Mouse (Mus musculus) gastrocnemius, adult 18-20 months (tissue): ENCODE measurements around the gene Mrpl11. TPM values are rescaled to one million over a fixed set of nuclear protein-coding genes. Genes with fewer than 3 reads are reported as not detected.
"Not testable (repeated sequence)": the region's sequence is repeated elsewhere in the genome, so short reads cannot be mapped to it uniquely, and the experiment has no call there.

Source experiments
- DNase-seq: peaks from one replicate; pipeline ENCODE4 v3.0.0; 2021; ENCODE audit warnings: low spot score
- long read RNA-seq, 2 experiments: library from polyadenylated mRNA; stranded (forward); transcript quantifications; one replicate each; pipeline ENCODE4 v2.0.0; 2021
- total RNA-seq, 2 experiments: library from RNA; stranded (reverse); gene quantifications; 2 replicates each; pipeline ENCODE4 v1.2.3; 2021

Mrpl11 gene
- total RNA-seq: 10 to 100 TPM; 64.6 to 66.7 TPM
- long read RNA-seq, experiment 1, transcript Mrpl11-201 (5 exons, 3,045 nt): major isoform, 53 of 59 reads
- long read RNA-seq, experiment 1, partial matches to known transcripts: 2 of 59 reads
- long read RNA-seq, experiment 1, other reads (novel, unspliced or antisense): 3 of 59 reads
- long read RNA-seq, experiment 2, transcript Mrpl11-201 (5 exons, 3,045 nt): major isoform, 37 of 41 reads
- long read RNA-seq, experiment 2, partial matches to known transcripts: 2 of 41 reads
- long read RNA-seq, experiment 2, other reads (novel, unspliced or antisense): 1 of 41 reads

DNA sequence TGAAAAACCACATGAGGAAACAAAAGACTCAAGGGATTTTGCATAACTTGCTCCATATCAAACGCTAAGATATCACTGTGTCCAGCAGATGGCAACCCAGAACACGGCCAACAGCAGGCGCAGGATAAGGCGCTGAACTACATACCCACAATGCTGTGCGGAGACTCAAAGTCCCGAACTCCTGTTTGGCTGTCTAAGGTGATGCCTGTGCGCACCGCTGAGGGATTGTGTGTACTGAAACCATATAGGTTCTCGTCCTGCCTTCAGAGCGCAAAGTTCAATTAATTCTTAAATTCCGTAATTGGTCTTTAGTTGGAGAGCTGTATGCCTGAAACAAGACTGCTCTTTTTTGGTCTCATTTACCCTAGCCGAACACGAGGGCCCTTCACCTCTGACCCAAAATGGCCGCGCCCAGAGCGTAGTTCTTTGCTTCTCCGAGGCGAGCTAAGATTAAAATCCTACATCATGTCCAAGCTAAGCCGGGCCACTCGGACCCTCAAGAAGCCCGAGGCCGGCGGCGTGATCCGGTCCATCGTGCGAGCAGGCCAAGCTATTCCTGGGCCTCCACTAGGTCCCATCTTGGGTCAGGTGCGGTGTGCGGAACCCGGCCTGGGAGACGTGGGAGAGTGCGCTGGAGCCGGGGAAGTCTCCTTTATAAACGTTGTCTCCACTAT, at the start of gene Mrpl11:
TSS of gene Mrpl11 (plus strand) at position 220 of the 674 bp plus-strand sequence.
- peak; percentile 92 for DNase-seq

DNA sequence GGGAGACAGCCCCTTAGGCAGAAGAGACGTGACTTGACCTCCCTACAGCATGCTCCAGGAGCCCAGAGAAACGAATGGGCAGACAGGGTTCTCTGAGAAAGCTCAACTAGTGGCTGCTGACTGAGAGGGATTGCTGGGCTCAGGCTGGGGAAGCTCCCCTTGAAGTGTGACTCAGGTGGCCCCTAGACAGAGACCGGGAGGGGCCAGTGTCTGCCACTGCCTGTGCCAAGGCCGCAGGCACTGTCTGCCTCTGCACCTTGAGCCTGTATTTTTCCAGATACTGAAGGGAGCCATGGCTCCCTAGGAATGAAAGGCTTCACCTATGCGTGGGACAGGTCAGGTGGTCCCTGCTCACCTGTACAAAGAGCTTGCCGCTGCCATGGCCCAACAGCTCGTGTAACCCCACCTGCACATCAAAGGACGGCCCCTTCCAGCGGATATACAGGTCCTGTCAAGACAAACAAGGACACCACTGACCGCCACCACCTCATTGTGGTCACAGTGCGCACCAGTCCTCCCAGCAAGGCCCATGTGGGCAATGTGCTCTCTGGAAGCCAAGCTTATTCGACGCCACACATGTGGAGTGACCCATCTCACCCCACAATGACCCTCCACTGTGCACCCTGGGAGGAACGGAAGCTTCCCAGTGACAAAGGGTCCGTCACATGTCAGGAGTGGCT, 45.9 kb upstream of the Mrpl11 start:
- no peak for DNase-seq

DNA sequence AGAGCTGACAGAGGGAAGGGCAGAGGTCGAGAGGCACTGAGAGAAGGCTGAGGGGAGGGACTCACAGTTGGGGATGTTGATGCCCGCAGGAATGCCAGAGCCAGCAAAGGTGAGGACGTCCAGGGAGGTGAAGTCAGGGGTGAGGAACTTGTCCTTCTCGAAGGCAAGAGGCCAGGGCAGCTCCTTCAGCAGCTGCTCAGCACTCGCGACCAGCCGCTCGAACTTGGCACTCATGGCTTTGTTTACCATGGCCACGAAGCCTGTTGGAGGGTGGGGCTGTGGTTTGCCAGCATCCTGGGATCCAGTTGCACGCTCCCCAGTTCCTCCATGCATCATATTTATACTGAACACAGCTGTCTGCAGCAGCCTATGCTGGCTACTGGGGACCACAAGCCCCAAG, 45.1 kb upstream of the Mrpl11 start:
- no peak for DNase-seq

DNA sequence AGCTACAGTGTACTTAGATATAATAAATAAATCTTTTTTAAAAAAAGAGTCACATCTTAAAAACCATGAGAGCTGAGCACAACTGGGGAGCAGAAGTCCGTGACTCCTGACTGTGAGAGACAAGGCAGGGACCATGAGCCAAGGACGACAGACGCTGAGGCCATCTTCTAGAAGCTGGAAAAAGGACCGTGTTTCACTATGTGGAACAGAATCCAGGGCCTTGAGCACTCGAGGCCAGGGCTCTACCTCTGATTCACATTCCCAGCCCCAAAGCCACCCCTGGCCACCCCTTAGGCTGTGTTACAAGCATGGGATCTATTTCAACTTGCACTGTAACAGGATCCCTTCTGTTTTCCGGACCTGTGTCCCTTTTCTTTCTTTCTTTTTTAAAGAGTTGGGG, 42.3 kb upstream of the Mrpl11 start:
- DNase-seq: no peak

DNA sequence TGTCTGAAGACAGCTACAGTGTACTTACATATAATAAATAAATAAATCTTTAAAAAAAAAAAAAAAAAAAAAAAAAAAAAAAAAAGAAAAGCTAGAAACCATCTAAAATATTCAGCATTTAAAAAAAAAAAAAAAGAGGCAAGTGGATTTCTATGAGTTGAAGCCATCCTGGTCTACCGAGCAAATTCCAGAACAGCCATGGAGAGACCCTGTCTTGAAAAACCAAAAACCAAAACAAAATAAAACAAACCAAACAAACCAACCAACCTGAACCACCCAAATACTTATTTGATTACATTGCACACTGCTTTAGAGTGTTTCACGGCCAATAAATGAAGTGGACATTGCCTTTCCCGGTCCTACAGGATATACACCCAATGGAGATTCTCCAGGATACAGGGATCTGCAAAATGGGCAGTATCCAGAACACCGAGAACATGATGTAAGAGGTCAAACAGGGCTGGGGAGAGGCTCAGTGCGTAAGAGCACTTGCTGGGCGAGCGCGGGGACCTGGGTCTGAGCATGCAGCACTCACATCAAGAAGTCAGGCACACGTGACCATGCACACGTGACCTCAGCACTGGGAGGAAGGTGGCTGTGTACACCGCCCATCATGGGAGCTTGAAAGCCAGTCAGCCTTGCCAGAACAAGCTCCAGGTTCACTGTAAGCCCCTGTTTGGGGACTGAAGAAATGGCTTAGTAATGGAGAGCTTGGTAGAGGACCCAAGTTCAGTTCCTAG, 36.7 kb upstream of the Mrpl11 start:
- no peak for DNase-seq

DNA sequence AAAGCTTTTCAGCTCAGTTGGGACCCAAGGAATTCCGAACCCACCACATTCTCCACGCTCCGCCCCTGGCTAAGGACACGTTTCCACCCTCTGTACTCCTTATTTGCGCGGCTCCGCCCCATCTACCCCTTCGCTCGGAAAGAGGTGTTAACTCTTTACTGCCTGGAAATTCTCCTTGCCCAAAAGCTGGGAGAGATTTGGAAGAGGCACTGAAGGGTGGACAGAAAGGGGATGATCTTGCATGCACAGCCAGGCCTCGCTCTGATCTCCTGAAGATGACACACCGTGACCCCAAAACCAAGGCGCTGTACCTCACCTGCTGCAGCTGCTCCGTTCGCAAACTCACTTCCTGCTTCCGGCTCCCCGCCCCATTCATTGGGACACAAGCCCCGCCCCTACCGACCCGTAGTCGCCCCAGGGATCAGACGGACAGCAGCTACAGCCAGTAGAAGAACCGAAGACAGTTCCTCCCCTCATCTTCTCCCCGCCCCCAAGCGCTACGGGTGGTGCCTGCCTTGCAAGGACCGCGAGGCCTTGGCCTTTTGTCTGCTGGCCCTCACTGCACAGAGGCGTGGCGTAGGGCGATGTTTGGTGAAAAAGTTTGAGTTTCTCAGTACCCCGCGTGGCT, 33.9 kb upstream of the Mrpl11 start, which contains the start of gene Dpp3:
TSS of gene Dpp3 (minus strand) at position 384 of the 628 bp plus-strand sequence.
- DNase-seq: peak; percentile 99

DNA sequence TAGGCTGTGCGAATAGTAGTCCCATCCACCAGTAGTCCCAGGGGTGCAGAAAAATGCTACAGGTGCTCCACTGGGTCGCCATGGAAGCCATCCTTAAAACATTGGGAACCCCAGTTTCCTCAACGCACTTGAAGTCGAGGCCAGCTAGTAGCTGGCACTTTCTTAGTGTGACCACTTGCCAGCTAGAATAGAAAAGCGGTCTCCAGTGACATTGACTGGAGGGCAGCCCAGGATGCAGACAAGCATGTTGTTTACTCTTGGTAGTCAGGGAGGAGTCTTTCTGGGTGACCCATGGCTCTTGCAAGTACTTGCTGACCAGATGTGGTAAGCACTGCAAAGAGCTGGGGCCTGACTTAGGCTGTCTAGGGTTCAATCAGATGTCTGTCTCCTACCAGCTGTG, 33.2 kb upstream of the Mrpl11 start:
- DNase-seq: peak; percentile 82

DNA sequence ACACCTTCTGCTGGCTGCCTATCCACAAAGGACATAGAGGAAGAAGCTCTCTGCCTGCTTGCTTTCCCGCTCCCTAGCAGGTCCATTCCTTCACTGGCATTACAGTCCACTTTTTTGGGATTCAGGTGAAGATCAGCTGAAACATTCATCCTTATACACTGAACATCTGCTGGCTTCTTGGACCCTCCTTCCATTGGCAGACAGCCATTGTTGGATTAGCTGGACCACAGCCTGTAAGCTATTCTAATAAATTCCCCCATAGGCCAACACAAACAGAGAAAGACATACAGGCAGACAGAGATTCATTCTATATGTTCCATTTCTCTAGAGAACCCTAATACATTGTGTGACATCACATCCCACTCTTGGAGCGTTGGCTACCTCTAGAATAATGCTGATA, 25.1 kb upstream of the Mrpl11 start:
- DNase-seq: no peak

DNA sequence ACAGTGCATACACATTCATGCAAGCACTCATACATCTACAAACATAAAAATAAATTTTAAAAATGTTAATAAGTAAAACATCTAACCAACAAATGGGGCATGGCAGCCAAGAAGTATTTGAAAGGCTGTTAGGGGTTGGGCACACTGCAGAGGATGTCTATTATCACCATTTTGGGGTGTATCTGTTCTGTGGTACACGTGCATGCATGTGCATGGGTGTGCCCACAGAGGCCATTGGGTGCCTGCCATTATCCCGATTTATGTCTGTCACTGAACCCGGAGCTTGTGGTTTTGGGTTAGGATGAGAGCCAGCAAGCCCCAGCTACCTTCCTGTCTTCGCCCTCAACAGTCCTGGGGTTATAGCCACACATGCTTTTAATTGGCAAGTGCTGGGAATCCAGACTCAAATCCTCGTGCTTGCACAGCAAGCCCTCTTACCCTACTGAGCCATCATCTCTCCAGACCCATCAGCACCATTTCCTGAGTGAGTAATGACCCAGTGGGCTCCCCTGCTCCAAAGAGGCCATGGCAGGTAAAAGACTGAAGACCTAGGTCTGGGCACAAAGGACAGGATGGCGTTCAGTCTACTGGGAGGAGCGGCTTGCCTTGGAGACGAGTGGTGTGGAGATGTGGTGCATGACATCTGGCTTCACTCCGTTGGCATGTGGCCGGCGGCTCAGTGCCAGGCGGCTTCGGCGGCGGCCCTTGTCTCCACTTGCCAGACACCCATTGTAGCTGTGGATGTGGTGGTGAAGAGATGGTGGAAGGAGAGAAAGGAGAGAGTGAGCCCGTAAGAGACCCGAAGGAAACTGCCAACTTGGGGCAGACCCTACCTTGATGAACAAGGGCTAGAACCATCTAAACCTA, 24.3 kb upstream of the Mrpl11 start:
- DNase-seq: no peak

DNA sequence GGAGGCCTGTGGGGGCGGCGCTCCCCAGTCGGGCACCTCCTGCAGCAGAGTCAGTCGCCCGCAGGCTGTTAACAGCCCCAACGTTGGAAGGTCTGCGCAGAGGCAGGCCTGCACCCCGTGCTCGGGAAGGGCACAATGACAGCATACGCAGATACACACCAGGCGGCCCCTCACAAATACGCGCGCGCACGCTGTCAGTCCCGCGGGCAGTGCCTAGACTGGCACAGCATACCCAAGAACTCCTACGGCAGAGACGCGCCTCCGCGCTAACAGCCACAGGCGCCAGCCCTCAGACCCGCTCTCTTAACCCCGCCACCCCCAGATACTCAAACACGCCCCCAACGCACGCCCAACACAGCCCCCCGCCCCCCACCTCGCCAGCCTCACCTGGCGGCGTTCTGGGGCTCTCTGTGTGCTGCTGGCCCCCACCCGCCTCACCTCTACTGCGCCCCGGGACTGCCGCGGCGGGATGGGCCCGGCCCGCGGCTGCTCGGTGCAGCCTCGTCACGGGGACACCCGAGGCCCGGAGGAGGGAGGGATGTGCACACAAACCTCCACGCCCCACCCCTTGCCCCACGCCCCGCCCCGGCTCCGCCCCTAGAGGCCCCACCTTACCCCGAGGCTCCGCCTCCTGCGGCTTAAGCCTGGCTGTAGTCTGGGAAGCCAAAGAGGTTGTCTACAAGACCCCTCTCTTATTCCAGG, 19.2 kb upstream of the Mrpl11 start, which contains the start of gene Peli3:
TSS of gene Peli3 (minus strand) at position 577 of the 702 bp plus-strand sequence.
- DNase-seq: peak; percentile 81

DNA sequence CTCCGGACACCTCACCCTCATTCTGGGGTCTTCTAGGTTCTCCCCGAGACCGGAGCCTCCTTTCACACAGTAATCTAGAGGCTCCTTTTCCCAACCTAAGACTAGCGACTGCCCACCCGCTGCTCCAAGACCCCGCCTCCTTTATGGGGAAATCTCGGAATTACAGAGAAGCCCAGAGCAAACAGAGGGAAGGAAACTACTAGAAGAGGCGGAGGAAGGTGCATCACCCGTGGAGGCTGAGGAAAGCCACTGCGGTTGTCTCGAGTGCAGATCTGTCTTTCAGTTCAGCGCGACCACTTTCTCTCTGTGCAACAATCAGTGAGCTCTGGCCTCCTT, 18.7 kb upstream of the Mrpl11 start:
- no peak for DNase-seq

DNA sequence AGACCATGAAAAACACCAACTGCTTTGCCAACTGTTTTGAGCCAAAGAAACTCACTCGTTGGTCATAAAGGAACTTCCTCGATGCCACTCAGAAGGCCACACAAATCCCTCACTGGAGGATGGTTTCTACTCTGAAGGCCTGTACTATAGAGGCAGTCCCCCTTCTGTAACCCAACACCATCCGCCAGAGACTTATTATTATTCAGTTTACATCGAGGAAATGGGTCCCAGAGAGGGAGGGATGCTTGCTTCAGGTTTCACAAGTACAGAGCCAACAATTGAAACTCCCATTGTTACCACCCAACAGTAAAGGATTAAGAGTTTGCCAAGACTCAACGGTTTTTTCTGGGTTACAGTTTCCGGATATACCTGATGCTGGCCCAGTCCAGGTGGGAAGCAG, 16.4 kb upstream of the Mrpl11 start:
- no peak for DNase-seq

DNA sequence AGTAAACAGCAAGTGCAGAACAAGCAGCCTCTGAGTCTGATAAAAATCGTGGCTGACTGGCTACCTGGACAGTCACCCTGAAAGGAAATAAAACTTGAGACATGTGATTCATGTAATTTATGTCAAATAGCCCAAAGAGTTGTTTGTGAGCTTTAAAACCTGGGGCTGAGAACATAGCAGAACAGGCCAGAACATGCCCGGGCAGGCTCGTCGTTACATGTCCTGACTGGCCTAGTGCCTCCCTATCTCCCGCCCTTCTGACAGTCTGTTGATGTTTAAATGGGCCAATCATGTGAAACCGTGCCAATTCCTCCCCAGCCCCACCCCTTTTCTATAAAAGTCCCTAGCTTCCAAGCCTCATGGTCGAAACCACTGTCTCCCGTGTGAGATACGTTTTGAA, 13.3 kb upstream of the Mrpl11 start:
- not testable (repeated sequence) for DNase-seq

DNA sequence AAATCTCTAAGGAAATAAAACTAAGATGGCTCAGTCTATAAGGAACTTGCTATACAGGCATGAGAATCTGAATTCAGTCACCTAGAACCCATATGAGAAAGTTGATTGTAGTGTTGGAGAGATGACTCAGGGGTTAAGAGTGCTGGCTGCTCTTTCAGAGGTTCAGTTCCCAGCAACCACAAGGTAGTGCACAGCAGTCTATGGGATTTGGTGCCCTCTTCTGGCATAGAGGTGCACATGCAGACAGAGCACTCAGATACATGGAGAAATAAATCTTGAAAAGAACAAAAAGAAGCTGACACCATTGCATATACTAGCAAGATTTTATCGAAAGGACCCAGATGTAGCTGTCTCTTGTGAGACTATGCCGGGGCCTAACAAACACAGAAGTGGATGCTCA, 6.3 kb downstream of the Mrpl11 start:
- no peak for DNase-seq

DNA sequence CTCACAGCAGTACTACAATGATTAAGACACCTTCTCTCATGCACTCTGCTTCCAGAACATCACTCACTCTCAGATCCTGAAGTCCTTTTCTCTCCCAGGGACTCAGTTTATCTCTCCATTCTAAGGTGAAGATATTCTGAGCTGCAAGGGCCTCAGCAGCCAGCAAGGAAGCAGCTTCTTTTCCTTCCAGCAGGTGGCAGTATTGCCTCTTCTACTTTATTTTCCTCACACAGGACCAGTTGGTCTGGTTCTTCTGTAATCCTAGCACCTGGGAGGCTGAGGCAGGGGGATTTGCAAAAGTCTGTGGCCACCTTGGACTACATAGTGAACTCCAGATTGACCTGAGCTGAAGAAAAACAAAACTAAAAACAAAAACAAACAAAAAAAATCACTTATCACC, 19.8 kb downstream of the Mrpl11 start:
- peak; percentile 56 for DNase-seq

DNA sequence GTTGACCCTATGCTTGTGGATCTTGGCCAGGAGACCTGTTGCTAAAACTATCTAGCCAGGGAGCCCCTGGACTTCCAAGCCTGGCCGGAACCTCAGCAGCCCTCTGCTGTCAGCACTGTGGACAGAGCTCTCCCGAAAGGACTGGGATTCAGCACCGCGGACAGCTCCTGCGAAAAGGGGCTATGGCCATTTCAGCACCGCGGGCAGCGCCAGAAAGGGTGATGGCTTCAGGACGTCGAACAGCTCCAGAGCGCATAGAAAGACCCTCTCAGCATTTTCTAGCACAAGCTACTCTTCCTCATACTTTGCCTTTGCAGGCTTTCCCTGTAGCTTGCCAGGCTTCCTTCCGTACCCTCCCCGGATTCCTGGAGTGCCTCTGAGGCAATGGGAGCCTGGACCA, 27.1 kb downstream of the Mrpl11 start:
- DNase-seq: peak; percentile 93

DNA sequence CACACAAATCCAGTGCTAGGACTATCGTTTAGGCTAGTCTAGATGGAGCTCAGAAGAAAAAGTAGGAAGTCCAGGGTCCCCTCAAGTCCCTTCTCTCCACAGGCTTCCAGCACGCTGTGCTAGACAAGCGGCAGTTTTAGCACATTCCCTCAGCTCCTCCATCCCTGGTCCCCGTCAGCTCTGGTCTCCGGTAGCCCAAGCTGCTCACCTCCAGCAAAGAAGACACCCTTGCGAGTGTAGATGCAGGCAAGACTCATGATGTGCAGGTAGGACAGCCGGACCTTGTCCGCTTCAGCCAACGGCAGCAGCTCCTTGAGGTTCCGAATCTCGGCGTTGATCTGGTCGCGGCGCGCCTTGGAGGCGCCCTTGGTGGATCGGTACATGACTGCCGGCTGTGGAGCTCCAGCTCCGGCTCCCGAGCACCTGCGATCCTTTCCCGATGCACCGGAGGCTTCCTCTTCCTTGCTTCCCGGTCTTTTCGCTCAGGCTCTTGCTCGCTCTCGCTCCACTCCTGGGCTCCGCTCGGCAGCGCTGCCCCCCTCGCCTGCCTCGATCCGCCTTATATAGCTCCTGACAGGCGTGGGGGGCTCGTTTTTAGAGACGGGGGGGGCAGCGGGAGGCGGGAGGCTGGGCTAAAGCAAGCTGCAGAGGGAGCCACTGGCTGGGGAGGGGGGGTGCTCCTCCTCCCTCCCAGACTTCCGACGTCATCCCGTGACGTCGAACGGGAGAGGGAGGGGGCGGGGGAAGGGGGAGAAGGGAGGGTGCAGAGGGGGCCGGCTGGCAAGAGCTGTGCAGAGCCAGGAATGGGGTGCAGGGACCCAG, 27.7 kb downstream of the Mrpl11 start:
- no peak for DNase-seq

DNA sequence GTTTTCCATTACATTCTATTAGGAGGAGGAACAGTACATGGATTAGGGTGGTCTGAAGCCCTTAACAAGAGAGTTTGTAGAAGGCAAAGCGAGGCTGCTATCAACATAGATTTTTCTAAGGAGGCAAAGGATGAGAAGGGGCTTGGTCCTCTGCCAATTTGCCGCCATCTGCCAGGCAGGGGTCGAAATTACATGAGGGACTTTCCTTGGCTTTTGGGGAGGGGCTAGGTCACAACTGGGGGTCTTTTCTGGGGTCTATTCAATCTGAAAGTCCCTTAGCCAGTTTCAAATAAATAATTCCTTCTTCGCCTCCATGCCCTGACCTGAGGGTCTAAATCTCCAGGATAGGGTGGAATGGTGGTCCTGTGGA, 28.3 kb downstream of the Mrpl11 start, which contains the start of gene Npas4:
TSS of gene Npas4 (minus strand) at position 61 of the 370 bp plus-strand sequence.
- no peak for DNase-seq

DNA sequence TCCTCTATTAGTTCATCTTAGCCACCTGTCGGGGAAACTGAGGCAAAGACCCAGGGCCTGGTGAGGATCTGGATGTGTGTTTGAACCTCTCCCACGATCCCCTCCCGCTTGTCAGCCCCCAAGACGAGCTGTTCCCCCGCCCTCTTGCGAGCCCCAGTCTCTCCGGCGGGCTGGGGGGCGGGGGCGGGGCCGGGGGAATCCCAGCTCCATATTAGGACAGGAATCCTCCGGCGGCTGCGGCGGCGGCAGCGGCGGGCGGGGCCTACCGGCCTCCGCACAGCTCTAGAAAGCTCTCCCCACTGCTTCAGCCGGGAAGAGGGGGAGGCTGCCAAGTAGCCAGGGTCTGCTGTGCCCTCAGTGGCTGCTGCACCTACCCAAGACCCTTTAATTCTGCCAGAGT, 28.8 kb downstream of the Mrpl11 start:
- no peak for DNase-seq
